Mouse (Mus musculus): ENCODE data around the gene Hectd1. TPM values are rescaled to one million over a fixed set of nuclear protein-coding genes. Genes with fewer than 3 reads are reported as not detected.

Gene Hectd1
- polyA plus RNA-seq, 1 experiment = 93.5 TPM

DNA sequence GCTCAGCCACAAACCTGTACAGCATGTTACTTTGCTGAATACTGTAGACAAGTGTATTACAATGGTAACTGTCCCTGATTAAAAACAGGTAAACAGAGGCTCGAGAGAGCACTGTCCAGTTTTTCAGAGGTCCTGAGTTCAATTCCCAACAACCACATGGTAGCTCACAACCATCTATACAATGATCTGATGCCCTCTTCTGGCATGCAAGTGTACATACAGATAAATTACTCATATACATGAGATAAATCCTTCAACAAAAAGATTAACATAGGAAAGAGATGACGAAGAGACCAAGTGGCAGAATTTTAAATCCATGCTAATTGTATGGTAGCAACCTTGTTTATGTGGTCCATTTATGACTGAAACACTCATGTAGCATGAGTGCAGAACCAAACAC, 82.0 kb downstream of the Hectd1 start:
- Histone ChIP-seq H3K4me3 (ENCODE audit: insufficient read depth, low read length) (no peak overlapping the region), H3K4me1 (ENCODE audit: control insufficient read depth, insufficient read depth, low read length) (no peaks in the 10 kb centered on the region), H3K27ac (ENCODE audit: insufficient read depth, low read length) (no peak overlapping the region)
- TF ChIP-seq CTCF (IDR thresholded peaks at IDR 0.05; ENCODE audit: borderline replicate concordance, insufficient read depth, low read length) = no peak
- no peak for TF ChIP-seq POLR2A (IDR thresholded peaks at IDR 0.05; ENCODE audit: low read depth, low read length)

DNA sequence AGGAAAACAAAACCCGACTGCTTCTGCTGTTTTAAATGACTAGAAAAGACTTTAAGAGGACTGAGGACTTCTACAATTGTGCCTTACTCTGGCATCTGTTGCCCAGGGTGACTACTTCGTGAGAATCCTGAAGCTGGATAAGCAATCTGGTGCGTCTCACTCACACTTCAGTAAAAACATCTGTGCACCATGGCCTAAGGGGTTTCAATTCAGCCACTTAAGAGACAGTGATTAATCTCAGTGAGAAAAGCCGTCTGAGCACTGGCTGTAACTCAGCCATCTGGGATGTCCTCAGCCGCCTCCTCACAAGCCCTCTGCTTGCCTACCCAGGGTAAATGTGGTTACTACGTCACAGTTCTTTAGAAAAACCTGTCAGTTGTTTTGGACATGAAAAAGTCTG, 84.4 kb downstream of the Hectd1 start:
- Histone ChIP-seq H3K4me3 (ENCODE audit: insufficient read depth, low read length) (no peak overlapping the region), H3K27ac (ENCODE audit: insufficient read depth, low read length) (0 out of 2 replicates have a peak overlapping the region, but pooled peaks have one; percentile 19), H3K4me1 (ENCODE audit: control insufficient read depth, insufficient read depth, low read length) (no peaks in the 10 kb centered on the region)
- TF ChIP-seq POLR2A (IDR thresholded peaks at IDR 0.05; ENCODE audit: low read depth, low read length) (no peak), CTCF (IDR thresholded peaks at IDR 0.05; ENCODE audit: borderline replicate concordance, insufficient read depth, low read length) (no peak)

DNA sequence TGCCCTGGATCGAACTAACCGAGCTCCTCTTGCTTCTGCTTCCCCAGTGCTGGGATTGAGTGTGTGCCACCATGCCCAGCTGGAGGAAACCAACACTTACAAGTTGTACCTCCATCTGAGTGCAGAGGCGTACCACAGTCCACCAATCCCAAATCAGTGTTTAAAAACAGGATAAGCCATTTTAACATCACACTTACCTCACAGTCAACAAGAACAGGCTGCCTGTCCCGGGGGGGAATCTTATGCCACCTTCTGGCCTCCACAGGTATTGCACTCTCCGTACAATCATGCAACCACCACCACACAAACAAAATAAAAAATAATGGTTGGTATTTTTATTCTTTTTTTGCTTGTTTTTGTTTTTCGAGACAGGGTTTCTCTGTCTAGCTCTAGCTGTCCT, 87.6 kb downstream of the Hectd1 start:
- TF ChIP-seq CTCF (IDR thresholded peaks at IDR 0.05; ENCODE audit: borderline replicate concordance, insufficient read depth, low read length) (no peak), POLR2A (IDR thresholded peaks at IDR 0.05; ENCODE audit: low read depth, low read length) (no peak)
- no peak overlapping the region for H3K4me3 ChIP-seq (ENCODE audit: insufficient read depth, low read length)
- H3K4me1 ChIP-seq (ENCODE audit: control insufficient read depth, insufficient read depth, low read length) = no peaks in the 10 kb centered on the region
- H3K27ac ChIP-seq (ENCODE audit: insufficient read depth, low read length) = no peak overlapping the region

DNA sequence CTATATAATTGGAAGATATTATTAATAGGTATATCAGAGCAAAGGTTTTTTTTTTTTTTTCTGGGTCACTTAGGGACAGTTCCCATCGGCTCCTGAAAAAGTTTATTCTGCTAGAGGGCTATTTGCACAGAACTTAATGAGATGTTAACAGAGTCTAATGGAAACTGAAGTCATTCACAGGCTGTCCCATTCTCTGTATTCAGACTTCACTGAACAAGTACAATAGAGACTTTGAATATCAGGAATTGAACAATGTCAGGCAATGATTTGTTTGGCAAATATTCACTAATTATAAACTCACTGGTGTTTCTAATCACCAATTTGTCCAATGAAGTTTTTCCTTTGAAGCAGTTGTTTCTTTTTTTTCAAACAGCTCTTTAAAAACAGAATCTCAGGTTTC, 92.5 kb downstream of the Hectd1 start:
- peaks cover 19% of the 10 kb centered on the region for H3K4me1 ChIP-seq (ENCODE audit: control insufficient read depth, insufficient read depth, low read length)
- TF ChIP-seq POLR2A (IDR thresholded peaks at IDR 0.05; ENCODE audit: low read depth, low read length) (no peak), CTCF (IDR thresholded peaks at IDR 0.05; ENCODE audit: borderline replicate concordance, insufficient read depth, low read length) (no peak)
- H3K4me3 ChIP-seq (ENCODE audit: insufficient read depth, low read length) = no peak overlapping the region
- H3K27ac ChIP-seq (ENCODE audit: insufficient read depth, low read length) = no peak overlapping the region

DNA sequence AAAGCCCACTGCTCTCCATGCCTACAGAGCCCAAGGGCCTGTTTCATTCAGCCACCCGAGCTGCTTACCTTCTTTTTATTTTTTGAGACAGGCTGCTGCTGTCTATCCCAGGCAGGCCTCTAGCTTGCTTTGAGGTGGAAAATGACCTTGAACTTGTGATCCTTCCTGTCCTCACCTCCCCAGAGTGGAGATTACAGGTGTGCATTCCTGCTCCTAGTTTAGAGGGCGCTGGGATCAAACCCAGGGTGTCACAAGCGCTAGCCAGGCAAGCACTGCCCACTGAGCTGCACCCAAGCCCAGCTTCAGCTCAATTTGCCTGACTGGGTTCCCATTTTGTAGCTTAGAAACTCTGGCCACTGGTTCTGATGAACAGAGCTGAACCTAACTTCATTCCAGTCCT, 93.0 kb downstream of the Hectd1 start:
- H3K27ac ChIP-seq (ENCODE audit: insufficient read depth, low read length) = peak overlapping the region; percentile 97

DNA sequence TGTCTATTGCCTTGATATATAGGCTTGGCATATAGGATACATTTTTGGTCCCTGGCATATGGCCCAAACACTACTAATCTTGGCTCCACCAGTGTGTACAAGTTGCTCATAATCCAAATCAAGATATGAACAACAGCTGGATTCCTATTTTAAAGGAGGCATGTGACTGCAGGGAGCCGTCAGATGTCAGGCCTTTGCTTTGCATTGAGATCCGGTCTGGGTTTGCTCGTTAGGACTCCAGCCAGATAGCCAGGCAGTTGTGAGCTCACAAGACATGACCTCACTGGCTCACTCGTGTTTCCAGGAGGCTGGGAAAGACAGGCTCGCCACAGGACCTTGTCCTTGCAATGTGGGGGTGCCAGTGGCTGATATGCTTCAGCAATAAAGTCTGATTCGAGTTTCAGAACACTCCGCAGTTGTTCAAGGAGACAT, 93.5 kb downstream of the Hectd1 start:
- Histone ChIP-seq H3K4me3 (ENCODE audit: insufficient read depth, low read length) (no peak overlapping the region), H3K4me1 (ENCODE audit: control insufficient read depth, insufficient read depth, low read length) (peaks cover 19% of the 10 kb centered on the region), H3K27ac (ENCODE audit: insufficient read depth, low read length) (peak overlapping the region; percentile 97)
- TF ChIP-seq POLR2A (IDR thresholded peaks at IDR 0.05; ENCODE audit: low read depth, low read length) (no peak), CTCF (IDR thresholded peaks at IDR 0.05; ENCODE audit: borderline replicate concordance, insufficient read depth, low read length) (no peak)

More for the DNA sequence above, 93.0 kb downstream of the Hectd1 start:
- H3K4me3 ChIP-seq (ENCODE audit: insufficient read depth, low read length) = no peak overlapping the region
- peaks cover 19% of the 10 kb centered on the region for H3K4me1 ChIP-seq (ENCODE audit: control insufficient read depth, insufficient read depth, low read length)
- TF ChIP-seq POLR2A (IDR thresholded peaks at IDR 0.05; ENCODE audit: low read depth, low read length) (no peak), CTCF (IDR thresholded peaks at IDR 0.05; ENCODE audit: borderline replicate concordance, insufficient read depth, low read length) (no peak)

DNA sequence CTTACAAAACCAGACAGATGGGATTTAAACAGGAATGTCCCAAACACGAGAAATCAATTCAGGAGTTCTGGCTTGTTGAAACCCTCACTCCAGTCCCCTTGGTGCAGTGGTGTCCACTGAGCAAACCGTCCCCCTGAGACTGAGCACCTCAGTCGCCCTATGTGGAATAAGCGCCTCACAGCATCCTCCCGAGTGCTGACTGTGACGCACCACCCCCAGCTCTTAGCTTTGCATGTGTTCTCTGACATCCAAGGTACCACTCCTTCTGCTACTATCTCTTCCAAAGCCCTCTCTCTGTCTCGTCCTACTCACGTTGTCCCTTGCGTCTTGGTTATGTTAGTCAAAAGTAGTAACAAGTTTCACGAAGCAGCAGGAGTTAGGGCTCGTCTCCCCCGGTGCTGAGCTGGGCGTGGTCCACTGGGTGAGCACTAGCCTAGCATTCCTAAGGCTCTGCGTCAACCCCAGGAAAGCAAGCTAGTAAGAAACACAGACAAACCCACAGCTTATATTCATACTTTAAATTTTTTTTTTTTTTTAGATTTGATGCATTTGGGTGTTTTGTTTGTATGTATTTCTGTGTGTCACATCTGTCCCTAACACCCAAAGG, 94.6 kb downstream of the Hectd1 start:
- no peak overlapping the region for H3K4me3 ChIP-seq (ENCODE audit: insufficient read depth, low read length)
- peaks cover 19% of the 10 kb centered on the region for H3K4me1 ChIP-seq (ENCODE audit: control insufficient read depth, insufficient read depth, low read length)
- H3K27ac ChIP-seq (ENCODE audit: insufficient read depth, low read length) = peak overlapping the region; percentile 97
- no peak for TF ChIP-seq CTCF (IDR thresholded peaks at IDR 0.05; ENCODE audit: borderline replicate concordance, insufficient read depth, low read length)
- no peak for TF ChIP-seq POLR2A (IDR thresholded peaks at IDR 0.05; ENCODE audit: low read depth, low read length)

DNA sequence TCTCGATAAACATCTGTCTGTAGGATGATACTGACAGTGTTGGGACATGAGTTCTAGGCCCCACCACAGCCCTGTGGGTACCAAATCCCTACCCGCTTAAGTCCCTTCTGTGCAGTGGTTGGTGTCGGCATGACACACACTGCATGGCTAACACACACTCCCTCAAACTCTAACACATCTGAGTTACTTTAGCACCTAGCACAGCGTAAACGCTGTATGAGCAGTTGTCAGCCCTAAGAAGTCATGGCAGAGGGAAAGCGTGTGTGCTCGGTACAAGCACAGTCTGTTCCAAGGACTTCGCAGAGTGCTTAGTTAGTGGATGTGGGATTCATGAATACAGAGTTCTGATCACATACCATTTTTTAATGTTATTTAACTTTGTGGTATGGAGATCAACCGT, 99.5 kb downstream of the Hectd1 start:
- Histone ChIP-seq H3K4me3 (ENCODE audit: insufficient read depth, low read length) (no peak overlapping the region), H3K4me1 (ENCODE audit: control insufficient read depth, insufficient read depth, low read length) (peaks cover 11% of the 10 kb centered on the region), H3K27ac (ENCODE audit: insufficient read depth, low read length) (0 out of 2 replicates have a peak overlapping the region, but pooled peaks have one; percentile 53)
- TF ChIP-seq CTCF (IDR thresholded peaks at IDR 0.05; ENCODE audit: borderline replicate concordance, insufficient read depth, low read length) (no peak), POLR2A (IDR thresholded peaks at IDR 0.05; ENCODE audit: low read depth, low read length) (no peak)

DNA sequence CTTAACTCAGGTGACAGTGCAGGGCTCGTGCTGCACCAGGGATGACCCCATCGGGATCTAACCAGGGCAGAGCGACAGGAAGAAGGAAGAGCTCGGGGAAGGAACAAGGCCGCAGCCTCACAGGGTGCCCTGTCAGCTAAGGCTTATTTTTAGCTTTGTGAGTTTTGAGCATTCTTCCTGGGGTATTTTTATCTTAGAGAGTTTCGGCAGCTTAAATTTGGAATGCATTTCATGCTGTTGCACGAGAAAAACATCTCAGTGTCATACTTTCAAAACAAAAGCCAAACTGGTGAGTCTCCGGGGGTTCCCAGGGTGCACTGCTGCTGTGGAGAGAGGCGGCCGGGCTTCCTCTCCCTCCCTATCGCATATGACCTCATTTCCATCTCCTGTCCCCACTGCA, 100.3 kb downstream of the Hectd1 start:
- TF ChIP-seq CTCF (IDR thresholded peaks at IDR 0.05; ENCODE audit: borderline replicate concordance, insufficient read depth, low read length) (no peak), POLR2A (IDR thresholded peaks at IDR 0.05; ENCODE audit: low read depth, low read length) (no peak)
- peak overlapping the region; percentile 53 for H3K27ac ChIP-seq (ENCODE audit: insufficient read depth, low read length)

DNA sequence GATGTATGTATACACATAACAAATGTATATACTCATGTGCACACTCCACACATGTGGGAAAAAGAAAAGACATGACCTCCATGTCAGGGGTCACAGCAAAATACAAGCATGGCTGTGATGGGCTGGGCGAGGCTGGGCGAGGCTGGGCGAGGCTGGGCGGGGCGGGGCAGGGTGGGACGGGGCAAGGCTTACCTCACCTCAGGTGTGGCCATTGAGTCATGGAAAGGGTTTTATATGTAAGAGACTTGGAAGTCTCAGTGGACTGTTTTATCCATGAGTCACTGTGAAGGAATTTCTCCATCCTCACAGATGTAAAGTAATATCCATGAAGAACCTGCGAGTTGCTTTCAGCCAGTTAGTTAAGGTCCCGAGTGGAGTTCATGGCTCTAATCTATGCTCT, 107.5 kb downstream of the Hectd1 start:
- H3K27ac ChIP-seq (ENCODE audit: insufficient read depth, low read length) = no peak overlapping the region
- no peak for TF ChIP-seq CTCF (IDR thresholded peaks at IDR 0.05; ENCODE audit: borderline replicate concordance, insufficient read depth, low read length)
- no peak for TF ChIP-seq POLR2A (IDR thresholded peaks at IDR 0.05; ENCODE audit: low read depth, low read length)
- no peaks in the 10 kb centered on the region for H3K4me1 ChIP-seq (ENCODE audit: control insufficient read depth, insufficient read depth, low read length)
- H3K4me3 ChIP-seq (ENCODE audit: insufficient read depth, low read length) = no peak overlapping the region

More for the DNA sequence above, 100.3 kb downstream of the Hectd1 start:
- H3K4me3 ChIP-seq (ENCODE audit: insufficient read depth, low read length) = no peak overlapping the region
- H3K4me1 ChIP-seq (ENCODE audit: control insufficient read depth, insufficient read depth, low read length) = 0 out of 2 replicates have a peak, but pooled peaks cover 4% of the 10 kb centered on the region
